Comparison of ENCODE assay signal across 17 mouse cellular contexts in the genomic region with DNA sequence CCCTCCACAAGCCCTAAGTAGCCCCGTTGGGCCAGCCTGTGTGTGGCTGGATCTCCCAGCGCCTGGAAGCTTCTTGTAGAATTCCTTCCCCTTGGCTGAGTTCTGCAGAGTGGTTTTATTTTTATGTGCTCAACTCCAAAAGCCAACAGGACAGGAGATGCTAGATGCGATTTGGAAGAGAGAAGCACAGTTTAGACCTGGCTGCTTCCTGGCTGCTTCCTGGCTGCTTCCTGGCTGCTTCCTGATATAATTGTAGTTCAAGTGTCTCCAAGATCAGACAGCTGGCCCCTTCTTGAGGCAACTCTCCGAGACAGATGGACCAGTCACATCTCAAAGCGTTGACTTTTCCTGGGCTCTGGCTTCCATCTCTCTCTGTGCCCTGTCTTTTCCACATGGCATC.
"Had no signal": no experiment of that assay in that cellular context is flagged by ENCODE, and none has a peak within 500 bp of the region (broad histone marks: within the 10 kb centered on the region; RNA-seq: fewer than 3 reads in every experiment).

No protein-coding gene starts in this region.

- H3K36me3 ChIP-seq: midbrain, embryonic 10.5 days; midbrain, embryonic 12.5 days; neural tube, embryonic 13.5 days; neural tube, embryonic 15.5 days had no signal

- H3K4me2 ChIP-seq: lung, embryonic 14.5 days; midbrain, embryonic 12.5 days; neural tube, embryonic 13.5 days; neural tube, embryonic 15.5 days had no signal

- ATAC-seq: midbrain, embryonic 16.5 days had no signal

- H3K4me3 ChIP-seq: midbrain, embryonic 10.5 days; midbrain, embryonic 12.5 days; myocyte; neural tube, embryonic 13.5 days; neural tube, embryonic 15.5 days had no signal

- H3K27ac ChIP-seq: midbrain, embryonic 10.5 days; midbrain, embryonic 12.5 days; neural tube, embryonic 13.5 days; neural tube, embryonic 15.5 days had no signal

- H3K9ac ChIP-seq: lung, embryonic 14.5 days; midbrain, embryonic 12.5 days; neural tube, embryonic 13.5 days; neural tube, embryonic 15.5 days had no signal

- H3K9me3 ChIP-seq: midbrain, embryonic 10.5 days; midbrain, embryonic 12.5 days; neural tube, embryonic 13.5 days; neural tube, embryonic 15.5 days had no signal

- DNase-seq: lung, embryonic 14.5 days; lung, postnatal 10 days; lung, postnatal 4 days; midbrain, embryonic 14.5 days; retina, postnatal 1 day; right cerebral cortex, postnatal 25 days; right cerebral cortex, postnatal 4 days; spleen, adult 18-20 months; thymus, adult 18-20 months; thymus, postnatal 14 days; thymus, postnatal 36 days had no signal
